Mouse (Mus musculus): ENCODE results near the gene Stil. TPM values are rescaled to one million over a fixed set of nuclear protein-coding genes. Genes with fewer than 3 reads are reported as not detected.

Stil gene
- polyA plus RNA-seq, 1 experiment from 2014 or later: 4.9 TPM

DNA sequence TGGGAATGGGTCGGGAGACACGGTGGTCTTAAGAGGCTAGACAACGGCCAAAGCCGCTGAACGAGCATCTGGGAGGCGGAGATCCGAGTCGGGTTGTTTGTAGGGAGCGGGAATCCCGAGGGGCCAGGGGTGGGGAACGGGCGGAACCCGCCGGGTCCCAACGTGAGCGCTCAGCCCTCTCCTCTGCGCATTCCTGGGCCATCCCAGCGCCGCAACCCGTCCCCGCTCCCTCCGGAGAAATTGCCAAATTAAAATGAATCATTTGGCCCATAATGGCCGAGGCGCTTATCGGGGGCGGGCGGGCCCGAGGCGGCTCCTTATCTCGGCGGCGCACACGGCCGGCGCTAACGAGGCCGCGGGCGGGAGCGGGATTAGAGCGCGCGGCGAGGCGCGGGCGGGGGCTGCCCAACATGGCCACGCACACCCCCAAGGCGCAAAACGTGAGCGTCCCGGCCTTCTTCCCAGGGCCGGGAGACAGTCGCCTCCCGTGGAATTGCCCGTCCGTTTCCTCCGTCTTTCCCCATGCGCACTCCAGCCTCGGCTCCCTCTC is 56.5 kb downstream of the Stil start, which contains the start of gene Tal1:
Tal1 (plus strand) TSS at position 56 of the 550 bp plus-strand sequence.
- Histone ChIP-seq H3K9me3 (ENCODE audit: control insufficient read depth, low read length) (no peaks in the 10 kb centered on the region), H3K4me3 (replicated peaks; ENCODE audit: low read length) (peak within 1 kb of the TSS; percentile 33), H3K4me1 (replicated peaks; ENCODE audit: control insufficient read depth, insufficient read depth, low read length) (peaks cover 15% of the 10 kb centered on the region), H3K36me3 (ENCODE audit: control insufficient read depth, insufficient read depth) (no peaks in the 10 kb centered on the region), H3K27me3 (replicated peaks; ENCODE audit: control insufficient read depth, insufficient read depth, low read length) (peaks cover 60% of the 10 kb centered on the region), H3K4me2 (ENCODE audit: low read length) (peak within 1 kb of the TSS; percentile 48), H3K9ac (replicated peaks; ENCODE audit: low read depth, low read length) (peak within 1 kb of the TSS; percentile 26; the same call in 1 of the 2 replicates), H3K27ac (ENCODE audit: low read length) (no peak within 1 kb of the TSS)
- ATAC-seq: peak; percentile 37
- 0% methylated on average over 55 of the region's 60 CpGs for WGBS

GRCm38 (mm10) chr4:115056921-115057673 is 57.1 kb downstream of the Stil start:
- ATAC-seq: peak; percentile 48
- peaks cover 60% of the 10 kb centered on the region for H3K27me3 ChIP-seq (replicated peaks; ENCODE audit: control insufficient read depth, insufficient read depth, low read length)
- no peak overlapping the region for H3K27ac ChIP-seq (ENCODE audit: low read length)
- no peaks in the 10 kb centered on the region for H3K36me3 ChIP-seq (ENCODE audit: control insufficient read depth, insufficient read depth)
- H3K4me3 ChIP-seq (replicated peaks; ENCODE audit: low read length): peak overlapping the region; percentile 33
- H3K4me2 ChIP-seq (ENCODE audit: low read length): peak overlapping the region; percentile 48
- under 1% methylated on average over 48 of the region's 48 CpGs for WGBS
- peaks cover 15% of the 10 kb centered on the region for H3K4me1 ChIP-seq (replicated peaks; ENCODE audit: control insufficient read depth, insufficient read depth, low read length)
- H3K9ac ChIP-seq (replicated peaks; ENCODE audit: low read depth, low read length): peak overlapping the region; percentile 26; the same call in 1 of the 2 replicates
- no peaks in the 10 kb centered on the region for H3K9me3 ChIP-seq (ENCODE audit: control insufficient read depth, low read length)

DNA sequence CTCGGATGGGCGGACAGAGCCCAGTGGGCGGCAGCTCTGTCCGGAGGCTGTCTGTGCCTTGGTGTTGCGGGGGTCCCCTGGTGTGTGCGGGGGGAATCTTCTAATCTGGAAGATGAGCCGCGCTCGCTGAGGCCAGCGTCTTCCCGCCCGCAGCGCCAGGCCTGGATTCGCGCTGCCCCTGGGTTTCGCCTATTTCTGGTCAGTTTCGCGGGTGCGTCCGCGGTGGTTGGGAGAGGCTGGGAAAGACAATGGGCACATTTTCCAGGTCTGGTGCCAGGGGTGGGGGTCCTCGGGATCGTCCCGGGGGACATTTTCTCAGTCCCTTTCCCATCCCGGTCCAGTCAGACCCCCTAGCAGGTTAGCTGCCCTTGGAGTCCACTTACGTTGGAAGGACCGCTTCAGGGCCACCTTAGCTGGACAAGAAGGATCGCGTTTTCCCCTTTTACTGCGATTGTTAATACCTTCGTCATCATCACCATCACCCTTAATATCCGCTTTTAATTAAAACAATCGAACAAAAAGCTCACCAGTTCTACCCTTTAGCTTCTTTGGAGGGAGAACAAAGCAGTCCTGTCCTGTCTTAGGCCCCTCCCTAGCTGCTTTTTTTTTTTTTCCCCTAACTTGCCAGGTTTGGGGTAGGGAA is 57.8 kb downstream of the Stil start:
- Histone ChIP-seq H3K4me1 (replicated peaks; ENCODE audit: control insufficient read depth, insufficient read depth, low read length) (peaks cover 14% of the 10 kb centered on the region), H3K27me3 (replicated peaks; ENCODE audit: control insufficient read depth, insufficient read depth, low read length) (peaks cover 63% of the 10 kb centered on the region), H3K9ac (replicated peaks; ENCODE audit: low read depth, low read length) (0 out of 2 replicates have a peak overlapping the region, but pooled peaks have one; percentile 10), H3K27ac (ENCODE audit: low read length) (no peak overlapping the region), H3K4me2 (ENCODE audit: low read length) (no peak overlapping the region), H3K4me3 (replicated peaks; ENCODE audit: low read length) (peak overlapping the region; percentile 33), H3K36me3 (ENCODE audit: control insufficient read depth, insufficient read depth) (no peaks in the 10 kb centered on the region), H3K9me3 (ENCODE audit: control insufficient read depth, low read length) (no peaks in the 10 kb centered on the region)
- WGBS: 1% methylated on average over 33 of the region's 33 CpGs
- peak; percentile 21; the same call in 1 of the 2 replicates for ATAC-seq

GRCm38 (mm10) chr4:115058317-115058761 is 58.4 kb downstream of the Stil start:
- WGBS: 1% methylated on average over 20 of the region's 20 CpGs
- peaks cover 66% of the 10 kb centered on the region for H3K27me3 ChIP-seq (replicated peaks; ENCODE audit: control insufficient read depth, insufficient read depth, low read length)
- no peak overlapping the region for H3K9ac ChIP-seq (replicated peaks; ENCODE audit: low read depth, low read length)

GRCm38 (mm10) chr4:115058871-115059590 is 59.1 kb downstream of the Stil start:
- no peak for ATAC-seq
- Histone ChIP-seq H3K27ac (ENCODE audit: low read length) (no peak overlapping the region), H3K4me3 (replicated peaks; ENCODE audit: low read length) (no peak overlapping the region), H3K4me2 (ENCODE audit: low read length) (no peak overlapping the region), H3K36me3 (ENCODE audit: control insufficient read depth, insufficient read depth) (no peaks in the 10 kb centered on the region), H3K9ac (replicated peaks; ENCODE audit: low read depth, low read length) (no peak overlapping the region), H3K9me3 (ENCODE audit: control insufficient read depth, low read length) (no peaks in the 10 kb centered on the region), H3K27me3 (replicated peaks; ENCODE audit: control insufficient read depth, insufficient read depth, low read length) (peaks cover 67% of the 10 kb centered on the region), H3K4me1 (replicated peaks; ENCODE audit: control insufficient read depth, insufficient read depth, low read length) (peaks cover 25% of the 10 kb centered on the region)
- under 1% methylated on average over 23 of the region's 23 CpGs for WGBS

More at GRCm38 (mm10) chr4:115058317-115058761, 58.4 kb downstream of the Stil start:
- H3K4me1 ChIP-seq (replicated peaks; ENCODE audit: control insufficient read depth, insufficient read depth, low read length): peaks cover 20% of the 10 kb centered on the region
- no peaks in the 10 kb centered on the region for H3K9me3 ChIP-seq (ENCODE audit: control insufficient read depth, low read length)
- H3K36me3 ChIP-seq (ENCODE audit: control insufficient read depth, insufficient read depth): no peaks in the 10 kb centered on the region
- ATAC-seq: no peak
- H3K4me3 ChIP-seq (replicated peaks; ENCODE audit: low read length): no peak overlapping the region; the same call in 1 of the 2 replicates
- H3K4me2 ChIP-seq (ENCODE audit: low read length): no peak overlapping the region
- H3K27ac ChIP-seq (ENCODE audit: low read length): no peak overlapping the region

GRCm38 (mm10) chr4:115059871-115060270 is 59.9 kb downstream of the Stil start:
- Histone ChIP-seq H3K4me1 (replicated peaks; ENCODE audit: control insufficient read depth, insufficient read depth, low read length) (peaks cover 25% of the 10 kb centered on the region), H3K4me3 (replicated peaks; ENCODE audit: low read length) (no peak overlapping the region), H3K9me3 (ENCODE audit: control insufficient read depth, low read length) (no peaks in the 10 kb centered on the region), H3K27me3 (replicated peaks; ENCODE audit: control insufficient read depth, insufficient read depth, low read length) (peaks cover 68% of the 10 kb centered on the region), H3K36me3 (ENCODE audit: control insufficient read depth, insufficient read depth) (no peaks in the 10 kb centered on the region), H3K9ac (replicated peaks; ENCODE audit: low read depth, low read length) (no peak overlapping the region), H3K4me2 (ENCODE audit: low read length) (no peak overlapping the region), H3K27ac (ENCODE audit: low read length) (no peak overlapping the region)
- ATAC-seq: no peak
- WGBS: 7% methylated on average over 12 of the region's 12 CpGs

DNA sequence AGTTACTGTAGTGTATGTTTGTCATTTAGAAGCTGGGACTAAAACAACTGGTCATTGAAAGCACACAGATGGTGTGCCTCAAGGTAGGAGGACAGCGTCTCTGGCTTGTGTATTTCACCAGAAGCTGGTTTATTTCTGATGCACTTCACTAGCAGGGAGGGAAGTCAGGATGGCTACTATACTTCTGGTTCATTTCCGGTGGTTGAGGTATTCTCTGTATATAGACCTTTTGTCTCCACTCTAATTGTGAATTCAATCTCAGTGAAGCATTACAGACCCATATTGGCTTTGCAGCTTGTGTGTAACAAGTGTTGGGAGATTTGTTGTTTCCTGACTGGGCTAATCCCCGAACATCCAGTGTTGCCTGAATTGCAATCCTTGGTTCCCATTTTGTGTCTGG is 60.8 kb downstream of the Stil start:
- Histone ChIP-seq H3K4me2 (ENCODE audit: low read length) (no peak overlapping the region), H3K9me3 (ENCODE audit: control insufficient read depth, low read length) (no peaks in the 10 kb centered on the region), H3K27me3 (replicated peaks; ENCODE audit: control insufficient read depth, insufficient read depth, low read length) (peaks cover 70% of the 10 kb centered on the region), H3K36me3 (ENCODE audit: control insufficient read depth, insufficient read depth) (no peaks in the 10 kb centered on the region), H3K9ac (replicated peaks; ENCODE audit: low read depth, low read length) (no peak overlapping the region), H3K27ac (ENCODE audit: low read length) (no peak overlapping the region), H3K4me1 (replicated peaks; ENCODE audit: control insufficient read depth, insufficient read depth, low read length) (peaks cover 25% of the 10 kb centered on the region), H3K4me3 (replicated peaks; ENCODE audit: low read length) (no peak overlapping the region)
- WGBS: 7% methylated on average over 3 of the region's 3 CpGs
- no peak for ATAC-seq

- H3K36me3 ChIP-seq (ENCODE audit: control insufficient read depth, insufficient read depth): no peaks in the 10 kb centered on the region
- H3K27ac ChIP-seq (ENCODE audit: low read length): no peak overlapping the region
- peak overlapping the region; percentile 52 for H3K4me3 ChIP-seq (replicated peaks; ENCODE audit: low read length)
- ATAC-seq: no peak
- no peaks in the 10 kb centered on the region for H3K9me3 ChIP-seq (ENCODE audit: control insufficient read depth, low read length)
- peaks cover 15% of the 10 kb centered on the region for H3K4me1 ChIP-seq (replicated peaks; ENCODE audit: control insufficient read depth, insufficient read depth, low read length)
- H3K27me3 ChIP-seq (replicated peaks; ENCODE audit: control insufficient read depth, insufficient read depth, low read length): peaks cover 72% of the 10 kb centered on the region
- H3K4me2 ChIP-seq (ENCODE audit: low read length): peak overlapping the region; percentile 95
- WGBS: 0% methylated on average over 9 of the region's 9 CpGs
- H3K9ac ChIP-seq (replicated peaks; ENCODE audit: low read depth, low read length): peak overlapping the region; percentile 64; the same call in 1 of the 2 replicates
Measured at GRCm38 (mm10) chr4:115062540-115062874, 62.5 kb downstream of the Stil start.

All from forebrain, embryonic 16.5 days (tissue).